Mouse (Mus musculus) neutrophil, adult 65 days (primary cell): ENCODE measurements around the gene Col9a1. TPM values are rescaled to one million over a fixed set of nuclear protein-coding genes. Genes with fewer than 3 reads are reported as not detected.

Experiments
- total RNA-seq: library from RNA; stranded (reverse); gene quantifications from 2 replicates; pipeline ENCODE4 v1.2.4, GENCODE M21; 2023

Gene Col9a1
- not detected in 2 replicates for total RNA-seq

GRCm38 (mm10) chr1:24177224-24177851 lies at the start of gene Col9a1:
TSS of gene Col9a1 (plus strand) at chr1:24177610.

Other genes starting within 250 kb of the Col9a1 start
- 6.1 and 6.7 TPM in 2 replicates for gene Sdhaf4, start 172.0 kb upstream of the Col9a1 start, total RNA-seq
- gene Fam135a, start 77.3 kb upstream of the Col9a1 start, total RNA-seq, result 1.2 and 2.7 TPM in 2 replicates